Comparison of ENCODE assay signal across 13 mouse cellular contexts in genomic region chr12:12222585-12223290, GRCm38 (mm10). TPM values are rescaled to one million over a fixed set of nuclear protein-coding genes. Genes with fewer than 3 reads are reported as not detected.
DNase-seq lines count a peak whose midpoint lies in the region; ATAC-seq and TF ChIP-seq lines count a peak whose summit lies in the region.
"Had no signal": no experiment of that assay in that cellular context is flagged by ENCODE, and none has a peak within 500 bp of the region (broad histone marks: within the 10 kb centered on the region; RNA-seq: fewer than 3 reads in every experiment).

No protein-coding gene starts in this region.

- H3K27me3 ChIP-seq in lung, postnatal 0 days (replicated peaks; ENCODE audit: insufficient read depth, low read length): no peaks in the 10 kb centered on the region
- H3K27me3 ChIP-seq: forebrain, embryonic 13.5 days; limb, embryonic 13.5 days; megakaryocyte, embryonic 14.5 days had no signal

- no peak for TF ChIP-seq CTCF in lung, postnatal 0 days (IDR thresholded peaks at IDR 0.05)

- no peak for TF ChIP-seq EP300 in lung, postnatal 0 days (IDR thresholded peaks at IDR 0.05)

- H3K4me1 ChIP-seq in lung, postnatal 0 days (ENCODE audit: insufficient read depth, low read depth, low read length): no peaks in the 10 kb centered on the region
- H3K4me1 ChIP-seq: limb, embryonic 13.5 days; megakaryocyte, embryonic 14.5 days had no signal

- peak; percentile 25 to 52 for DNase-seq in adrenal gland, adult (ENCODE audit: inconsistent age in 2 of 2, low spot score in 1 of 2)
- DNase-seq in adrenal gland, adult 18-20 months (ENCODE audit: low spot score in 2 of 2): no peak
- peak; percentile 5 for DNase-seq in urinary bladder, postnatal 14 days (ENCODE audit: low spot score)
- no peak for DNase-seq in urinary bladder, adult 2 months (ENCODE audit: low spot score)
- peak; percentile 64 for DNase-seq in lung, postnatal 0 days (ENCODE audit: low spot score)
- no peak for DNase-seq in thymus, postnatal 0 days (ENCODE audit: low spot score)
- no peak for DNase-seq in Muller cell, postnatal 12 days (ENCODE audit: inconsistent ontology term)
- DNase-seq: thymus, postnatal 4 days had no signal

- no peak overlapping the region for H3K4me3 ChIP-seq in lung, postnatal 0 days (ENCODE audit: low read depth, low read length)
- H3K4me3 ChIP-seq: forebrain, embryonic 13.5 days; limb, embryonic 13.5 days; megakaryocyte, embryonic 14.5 days had no signal

- ATAC-seq in lung, postnatal 0 days: peak; percentile 54
- no peak for ATAC-seq in inflammation-experienced regulatory T-cells, adult 6 months
- ATAC-seq: forebrain, embryonic 13.5 days; intestine, postnatal 0 days had no signal

- no peak overlapping the region for H3K4me2 ChIP-seq in lung, postnatal 0 days (replicated peaks; ENCODE audit: low read depth, low read length)
- H3K4me2 ChIP-seq: forebrain, embryonic 13.5 days; limb, embryonic 13.5 days had no signal

- no peaks in the 10 kb centered on the region for H3K9me3 ChIP-seq in lung, postnatal 0 days (ENCODE audit: low read length)
- H3K9me3 ChIP-seq: forebrain, embryonic 13.5 days; limb, embryonic 13.5 days; megakaryocyte, embryonic 14.5 days had no signal

- 55% methylated on average over 9 of the region's 9 CpGs for WGBS in lung, postnatal 0 days

- peak overlapping the region; percentile 68 for H3K27ac ChIP-seq in lung, postnatal 0 days (ENCODE audit: low read length)
- H3K27ac ChIP-seq: forebrain, embryonic 13.5 days; limb, embryonic 13.5 days had no signal

- H3K36me3 ChIP-seq in lung, postnatal 0 days (ENCODE audit: insufficient read depth, low read length): no peaks in the 10 kb centered on the region
- H3K36me3 ChIP-seq: limb, embryonic 13.5 days had no signal

- H3K9ac ChIP-seq in lung, postnatal 0 days (replicated peaks; ENCODE audit: low read depth): no peak overlapping the region
- H3K9ac ChIP-seq: forebrain, embryonic 13.5 days; limb, embryonic 13.5 days had no signal

RNA-seq across cellular contexts. Expression of gene Fam49a, which starts 39.2 kb away (rescaled TPM):
- 10 to 100 TPM; 15.0 to 18.8 TPM for total RNA-seq in adrenal gland, adult 18-20 months (2021)
- 12.3 and 18.9 TPM in 2 replicates for polyA plus RNA-seq in urinary bladder, adult 2 months (2012; rRNA removed)
- 15.3 and 16.7 TPM in 2 replicates for polyA plus RNA-seq in lung, postnatal 0 days (2015; fragmentation: Nextera tagmentation; extraction: Ambion mirVana)
- 8.2 and 8.7 TPM in 2 replicates for polyA plus RNA-seq in thymus, postnatal 0 days (2015; fragmentation: Nextera tagmentation; extraction: Ambion mirVana)
- polyA plus RNA-seq in inflammation-experienced regulatory T-cells, adult 6 months (2017; shearing (Covaris generic)): 10 to 100 TPM; 45.2 to 55.3 (median 53.3) TPM

Comparison
In these comparisons a context has a peak if more than half of its experiments do, and no peak if none do; other contexts are left out.
1. DNase-seq: peak in adrenal gland, adult (2 of 2), urinary bladder, postnatal 14 days (single experiment) and lung, postnatal 0 days (single experiment); none in adrenal gland, adult 18-20 months (0 of 2), urinary bladder, adult 2 months (single experiment), thymus, postnatal 0 days (single experiment) and Muller cell, postnatal 12 days (single experiment).